Mouse (Mus musculus): ENCODE results near the gene Morf4l1. TPM values are rescaled to one million over a fixed set of nuclear protein-coding genes. Genes with fewer than 3 reads are reported as not detected.
"Not testable (repeated sequence)": the region's sequence is repeated elsewhere in the genome, so short reads cannot be mapped to it uniquely, and the experiment has no call there.

The Morf4l1 gene
- polyA plus RNA-seq, 1 experiment from 2014 or later: 323 TPM

- DNase-seq (ENCODE audit: low spot score): no peak
Observed at GRCm38 (mm10) chr9:90067341-90067740, 47.2 kb downstream of the Morf4l1 start.

GRCm38 (mm10) chr9:90060932-90061331, 53.6 kb downstream of the Morf4l1 start:
- not testable (repeated sequence) for DNase-seq (ENCODE audit: low spot score)

GRCm38 (mm10) chr9:90060574-90060875, 54.0 kb downstream of the Morf4l1 start:
- no peak for DNase-seq (ENCODE audit: low spot score)

GRCm38 (mm10) chr9:90059828-90060573, 54.6 kb downstream of the Morf4l1 start:
- DNase-seq (ENCODE audit: low spot score): no peak

- no peak for DNase-seq (ENCODE audit: low spot score)
Observed at GRCm38 (mm10) chr9:90056716-90057115, 57.9 kb downstream of the Morf4l1 start.

GRCm38 (mm10) chr9:90055911-90056310, 58.7 kb downstream of the Morf4l1 start:
- no peak for DNase-seq (ENCODE audit: low spot score)

- no peak for DNase-seq (ENCODE audit: low spot score)
Observed at GRCm38 (mm10) chr9:90055409-90055808, 59.2 kb downstream of the Morf4l1 start.

- no peak for DNase-seq (ENCODE audit: low spot score)
Observed at GRCm38 (mm10) chr9:90054371-90055145, 60.0 kb downstream of the Morf4l1 start.

- no peak for DNase-seq (ENCODE audit: low spot score)
Observed at GRCm38 (mm10) chr9:90053852-90054251, 60.7 kb downstream of the Morf4l1 start, which contains the start of gene Ctsh. Gene Ctsh (plus strand): TSS chr9:90054152.

- DNase-seq (ENCODE audit: low spot score): no peak
Observed at GRCm38 (mm10) chr9:90047937-90048627, 66.5 kb downstream of the Morf4l1 start.

GRCm38 (mm10) chr9:90045191-90045590, 69.4 kb downstream of the Morf4l1 start:
- no peak for DNase-seq (ENCODE audit: low spot score)

- DNase-seq (ENCODE audit: low spot score): not testable (repeated sequence)
Observed at GRCm38 (mm10) chr9:90042906-90043305, 71.7 kb downstream of the Morf4l1 start.

Other genes starting within 250 kb of the Morf4l1 start
- gene Rasgrf1, start 204.9 kb downstream of the Morf4l1 start, polyA plus RNA-seq (2015; fragmentation: Nextera tagmentation; extraction: Ambion mirVana): 0.07 and 0.10 TPM in 2 replicates
- gene Ctsh, start 60.6 kb downstream of the Morf4l1 start, polyA plus RNA-seq (2015; fragmentation: Nextera tagmentation; extraction: Ambion mirVana): 65.4 and 66.0 TPM in 2 replicates
- 0.35 and 0.40 TPM in 2 replicates for gene Adamts7, start 48.3 kb upstream of the Morf4l1 start, polyA plus RNA-seq (2015; fragmentation: Nextera tagmentation; extraction: Ambion mirVana)
- gene Tbc1d2b, start 156.0 kb upstream of the Morf4l1 start, polyA plus RNA-seq (2015; fragmentation: Nextera tagmentation; extraction: Ambion mirVana): 9.7 and 10.4 TPM in 2 replicates

All from thymus, postnatal 0 days (tissue).